ENCODE assay signal across 9 mouse cellular contexts in the genomic region with DNA sequence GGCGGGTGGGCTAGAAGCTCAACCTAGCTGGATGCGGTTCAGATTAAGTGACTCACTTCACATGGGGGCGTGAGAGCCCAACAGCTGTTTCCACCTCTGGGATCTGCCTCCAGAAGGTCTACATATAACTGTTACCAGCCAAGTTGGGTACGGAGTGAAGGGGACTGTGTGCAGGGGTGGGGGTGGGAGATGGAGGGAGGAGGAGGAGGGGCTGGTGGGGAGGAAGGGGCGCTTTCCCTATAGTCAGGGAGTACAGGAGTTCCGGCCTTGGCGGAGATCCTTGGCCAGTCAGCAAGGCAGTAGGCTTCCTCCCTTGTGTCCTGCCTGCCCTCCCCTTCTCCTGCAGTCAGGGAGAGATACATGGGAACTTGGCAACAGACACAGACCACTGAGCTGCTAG. TPM values are rescaled to one million over a fixed set of nuclear protein-coding genes. Genes with fewer than 3 reads are reported as not detected.
A peak's percentile ranks its signal among the peaks of the same experiment; 100 is the strongest.
DNase-seq lines count a peak whose midpoint lies in the region; ATAC-seq and TF ChIP-seq lines count a peak whose summit lies in the region.
"Had no signal": no experiment of that assay in that cellular context is flagged by ENCODE, and none has a peak within 500 bp of the region (broad histone marks: within the 10 kb centered on the region; RNA-seq: fewer than 3 reads in every experiment).

No protein-coding gene starts in this region.

- no peak for TF ChIP-seq EP300 in heart, adult 2 months (IDR thresholded peaks at IDR 0.05; ENCODE audit: insufficient read depth, low read depth, low read length)

- intact Hi-C loops in heart, adult 2 months (cut with DNase I), result no loop called here
- intact Hi-C loops in heart, postnatal 36 days (cut with DNase I), result loop anchor here (2.0 kb wide), 1 partner anchor 36 kb away; a partner anchor contains a TSS

- H3K9ac ChIP-seq in heart, adult 2 months (ENCODE audit: low read depth, low read length), result no peak overlapping the region
- no peak overlapping the region for H3K9ac ChIP-seq in heart, embryonic 12.5 days
- no peak overlapping the region for H3K9ac ChIP-seq in neural tube, embryonic 12.5 days

- no peaks in the 10 kb centered on the region for H3K36me3 ChIP-seq in heart, adult 2 months (ENCODE audit: control insufficient read depth, insufficient read depth, low read length)
- no peaks in the 10 kb centered on the region for H3K36me3 ChIP-seq in heart, embryonic 12.5 days
- H3K36me3 ChIP-seq in neural tube, embryonic 12.5 days, result no peaks in the 10 kb centered on the region

- no peaks in the 10 kb centered on the region for H3K27me3 ChIP-seq in heart, adult 2 months (ENCODE audit: control insufficient read depth, insufficient read depth, low read length)
- H3K27me3 ChIP-seq in heart, embryonic 12.5 days (replicated peaks), result no peaks in the 10 kb centered on the region
- no peaks in the 10 kb centered on the region for H3K27me3 ChIP-seq in neural tube, embryonic 12.5 days (replicated peaks)

- peak; percentile 27 to 39 for DNase-seq in heart, adult 2 months
- no peak for DNase-seq in heart, postnatal 36 days
- DNase-seq in kidney, postnatal 4 days, result peak; percentile 53 to 68
- DNase-seq in T-cell, adult 2 months (ENCODE audit: low spot score), result no peak
- DNase-seq in thymus, adult 18-20 months, result no peak
- no peak for DNase-seq in cerebellum, adult 11 months
- DNase-seq: cerebellum, adult 8-10 months had no signal

- no peak for TF ChIP-seq POLR2A in heart, adult 2 months (IDR thresholded peaks at IDR 0.05; ENCODE audit: insufficient read depth, low read depth, low read length)

- H3K4me3 ChIP-seq in heart, adult 2 months, result no peak overlapping the region
- H3K4me3 ChIP-seq in heart, embryonic 12.5 days, result no peak overlapping the region
- H3K4me3 ChIP-seq in neural tube, embryonic 12.5 days, result no peak overlapping the region

- H3K79me2 ChIP-seq in heart, adult 2 months (replicated peaks; ENCODE audit: control insufficient read depth, insufficient read depth, low read length), result no peaks in the 10 kb centered on the region

- ATAC-seq in heart, embryonic 12.5 days (ENCODE audit: insufficient number of reproducible peaks, low FRiP score), result peak; percentile 52
- peak; percentile 68 for ATAC-seq in neural tube, embryonic 12.5 days (ENCODE audit: low FRiP score, low read depth)

- H3K4me2 ChIP-seq in heart, embryonic 12.5 days, result peak overlapping the region; percentile 46; the same call in 1 of the 2 replicates
- H3K4me2 ChIP-seq in neural tube, embryonic 12.5 days (replicated peaks), result peak overlapping the region; percentile 54

- WGBS in heart, adult 2 months, result 35% methylated on average over 7 of the region's 7 CpGs
- 27% methylated on average over 7 of the region's 7 CpGs for WGBS in heart, embryonic 12.5 days
- whole genome bisulfite sequencing in neural tube, embryonic 12.5 days, result 34% methylated on average over 7 of the region's 7 CpGs

- H3K9me3 ChIP-seq in heart, embryonic 12.5 days (replicated peaks), result no peaks in the 10 kb centered on the region
- no peaks in the 10 kb centered on the region for H3K9me3 ChIP-seq in neural tube, embryonic 12.5 days

- peaks cover 2% of the 10 kb centered on the region for H3K4me1 ChIP-seq in heart, adult 2 months (ENCODE audit: control insufficient read depth, insufficient read depth, low read length)
- H3K4me1 ChIP-seq in heart, embryonic 12.5 days (replicated peaks), result peaks cover 13% of the 10 kb centered on the region
- H3K4me1 ChIP-seq in neural tube, embryonic 12.5 days, result peaks cover 21% of the 10 kb centered on the region

- no peak overlapping the region for H3K27ac ChIP-seq in heart, adult 2 months
- no peak overlapping the region for H3K27ac ChIP-seq in heart, embryonic 12.5 days (ENCODE audit: poor library complexity, severe bottlenecking)
- H3K27ac ChIP-seq in neural tube, embryonic 12.5 days, result no peak overlapping the region

- TF ChIP-seq CTCF in heart, adult 2 months (IDR thresholded peaks at IDR 0.05), result no peak

RNA-seq across cellular contexts. Expression of a gene that starts 35.6 kb away (rescaled TPM):
- total RNA-seq in heart, adult 2 months (2021), result 10 to 100 TPM; 37.8 to 40.2 TPM
- 45.4 and 75.7 TPM in 2 replicates for polyA plus RNA-seq in heart, adult 2 months (2012; rRNA removed)
- 10 to 100 TPM; 42.1 to 43.8 TPM for total RNA-seq in heart, postnatal 36 days (2021)
- polyA plus RNA-seq in heart, embryonic 12.5 days (2016; fragmentation: Nextera tagmentation; extraction: Ambion mirVana), result 455 and 460 TPM in 2 replicates
- polyA plus RNA-seq in neural tube, embryonic 12.5 days (2016; fragmentation: Nextera tagmentation; extraction: Ambion mirVana), result 909 and 919 TPM in 2 replicates

Comparison
In these comparisons a context has a peak if more than half of its experiments do, and no peak if none do; other contexts are left out.
1. DNase-seq: peak in heart, adult 2 months (2 of 2) and kidney, postnatal 4 days (2 of 2); none in heart, postnatal 36 days (0 of 2), T-cell, adult 2 months (single experiment), thymus, adult 18-20 months (0 of 2) and cerebellum, adult 11 months (single experiment).